Mouse (Mus musculus) heart, embryonic 16.5 days (tissue): ENCODE data around the gene Ppp1r12c. TPM values are rescaled to one million over a fixed set of nuclear protein-coding genes. Genes with fewer than 3 reads are reported as not detected.
A peak's percentile ranks its signal among the peaks of the same experiment; 100 is the strongest.

Experiments used
- ATAC-seq: fragments of 200-750 bp; cut with Nextera tagmentation; replicated peaks from 2 replicates; pipeline ENCODE4 v1.8.0; 2017; ENCODE audit warnings: moderate number of reproducible peaks; ENCODE audit not compliant: insufficient read depth, low FRiP score; ENCODE audit errors: extremely low read depth
- H3K27ac ChIP-seq: fragments of 300-500 bp; sonication (generic); 2 replicates; pipeline ENCODE4 v1.5.1; 2014; ENCODE audit warnings: mild to moderate bottlenecking, low read length, control low read depth, moderate library complexity
- H3K27me3 ChIP-seq: fragments of 300-500 bp; sonication (generic); 2 replicates; pipeline ENCODE4 v1.6.1; 2014; ENCODE audit warnings: low read length, mixed read lengths; ENCODE audit not compliant: control insufficient read depth, insufficient read depth
- H3K36me3 ChIP-seq: fragments of 300-500 bp; sonication (generic); 2 replicates; pipeline ENCODE4 v1.6.1; 2014; ENCODE audit not compliant: control insufficient read depth, insufficient read depth
- H3K4me1 ChIP-seq: fragments of 300-500 bp; sonication (generic); 2 replicates; pipeline ENCODE4 v1.6.1; 2014; ENCODE audit warnings: low read length, mixed read lengths; ENCODE audit not compliant: control insufficient read depth, insufficient read depth
- H3K4me2 ChIP-seq: fragments of 300-500 bp; sonication (generic); 2 replicates; pipeline ENCODE4 v1.6.1; 2014; ENCODE audit warnings: low read depth, mild to moderate bottlenecking, control low read depth, low read length
- H3K4me3 ChIP-seq: fragments of 300-500 bp; sonication (generic); 2 replicates; pipeline ENCODE4 v1.5.1; 2014; ENCODE audit warnings: mild to moderate bottlenecking, control low read depth, low read length
- H3K9ac ChIP-seq: fragments of 300-500 bp; sonication (generic); 2 replicates; pipeline ENCODE4 v1.6.1; 2014; ENCODE audit warnings: low read length, control low read depth
- H3K9me3 ChIP-seq: fragments of 300-500 bp; sonication (generic); replicated peaks from 2 replicates; pipeline ENCODE4 v1.6.1; 2016; ENCODE audit warnings: low read length; ENCODE audit not compliant: control insufficient read depth
- WGBS: fragments of 180-500 bp; shearing (Covaris S2); extraction: QIAGEN DNeasy Blood & Tissue Kit; methylation state at CpG from one replicate; pipeline ENCODE4 v1.1.7; 2014; 5-methylcytosine and 5-hydroxymethylcytosine counted together
- polyA plus RNA-seq: library from polyadenylated mRNA; unstranded; fragments of >200 nt; fragmentation: Nextera tagmentation; extraction: Ambion mirVana; gene quantifications from 2 replicates; pipeline ENCODE4 v1.2.1, GENCODE M21; 2015

The Ppp1r12c gene
- polyA plus RNA-seq, result 28.6 and 39.8 TPM in 2 replicates

GRCm38 (mm10) chr7:4501558-4502397 is at the start of gene Ppp1r12c:
Gene Ppp1r12c, minus strand, starts transcription at chr7:4501680.
- peak within 1 kb of the TSS; percentile 87 for H3K4me2 ChIP-seq
- H3K27ac ChIP-seq, result peak within 1 kb of the TSS; percentile 93
- no peaks in the 10 kb centered on the region for H3K9me3 ChIP-seq
- H3K27me3 ChIP-seq, result no peaks in the 10 kb centered on the region
- H3K4me3 ChIP-seq, result peak within 1 kb of the TSS; percentile 84
- 1% methylated on average over 62 of the region's 62 CpGs for WGBS
- peak within 1 kb of the TSS; percentile 83 for H3K9ac ChIP-seq
- peaks cover 41% of the 10 kb centered on the region for H3K4me1 ChIP-seq
- 0 out of 2 replicates have a peak, but pooled peaks cover 2% of the 10 kb centered on the region for H3K36me3 ChIP-seq
- ATAC-seq, result peak; percentile 88

- 8% methylated on average over 33 of the region's 33 CpGs for WGBS
- H3K4me1 ChIP-seq, result 0 out of 2 replicates have a peak, but pooled peaks cover 3% of the 10 kb centered on the region
- peak within 1 kb of the TSS; percentile 34 for H3K4me3 ChIP-seq
- no peak within 1 kb of the TSS for H3K27ac ChIP-seq
- ATAC-seq, result no peak
- peak within 1 kb of the TSS; percentile 55 for H3K4me2 ChIP-seq
- peak within 1 kb of the TSS; percentile 12; the same call in 1 of the 2 replicates for H3K9ac ChIP-seq
- H3K27me3 ChIP-seq, result peaks cover 11% of the 10 kb centered on the region
- H3K9me3 ChIP-seq, result no peaks in the 10 kb centered on the region
- no peaks in the 10 kb centered on the region for H3K36me3 ChIP-seq
Observed at GRCm38 (mm10) chr7:4547221-4547641, 45.8 kb upstream of the Ppp1r12c start, which contains the start of gene Syt5. Gene Syt5, minus strand, starts transcription at chr7:4547541.

- peak overlapping the region; percentile 55 for H3K4me2 ChIP-seq
- H3K4me1 ChIP-seq, result 0 out of 2 replicates have a peak, but pooled peaks cover 3% of the 10 kb centered on the region
- H3K36me3 ChIP-seq, result no peaks in the 10 kb centered on the region
- H3K27ac ChIP-seq, result no peak overlapping the region
- peak overlapping the region; percentile 20 for H3K4me3 ChIP-seq
- WGBS, result 3% methylated on average over 26 of the region's 26 CpGs
- no peak overlapping the region for H3K9ac ChIP-seq
- H3K27me3 ChIP-seq, result peaks cover 11% of the 10 kb centered on the region
- no peaks in the 10 kb centered on the region for H3K9me3 ChIP-seq
- ATAC-seq, result peak; percentile 60
Observed at GRCm38 (mm10) chr7:4546591-4547131, 45.2 kb upstream of the Ppp1r12c start.

- 70% methylated on average over 15 of the region's 15 CpGs for WGBS
Observed at GRCm38 (mm10) chr7:4546050-4546449, 44.6 kb upstream of the Ppp1r12c start.

GRCm38 (mm10) chr7:4542013-4542412 is 40.5 kb upstream of the Ppp1r12c start:
- Histone ChIP-seq H3K27me3 (peaks cover 6% of the 10 kb centered on the region), H3K9me3 (no peaks in the 10 kb centered on the region), H3K9ac (no peak overlapping the region), H3K4me2 (no peak overlapping the region), H3K4me3 (no peak overlapping the region), H3K36me3 (no peaks in the 10 kb centered on the region), H3K4me1 (0 out of 2 replicates have a peak, but pooled peaks cover 3% of the 10 kb centered on the region), H3K27ac (no peak overlapping the region)
- no peak for ATAC-seq
- WGBS, result 31% methylated on average over 17 of the region's 17 CpGs

More at GRCm38 (mm10) chr7:4546050-4546449, 44.6 kb upstream of the Ppp1r12c start:
- 0 out of 2 replicates have a peak, but pooled peaks cover 3% of the 10 kb centered on the region for H3K4me1 ChIP-seq
- H3K36me3 ChIP-seq, result no peaks in the 10 kb centered on the region
- H3K9me3 ChIP-seq, result no peaks in the 10 kb centered on the region
- no peak overlapping the region for H3K4me2 ChIP-seq
- peaks cover 11% of the 10 kb centered on the region for H3K27me3 ChIP-seq
- H3K27ac ChIP-seq, result no peak overlapping the region
- no peak for ATAC-seq
- no peak overlapping the region for H3K4me3 ChIP-seq
- no peak overlapping the region for H3K9ac ChIP-seq

- no peak overlapping the region for H3K9ac ChIP-seq
- no peak overlapping the region for H3K4me3 ChIP-seq
- no peaks in the 10 kb centered on the region for H3K36me3 ChIP-seq
- no peak overlapping the region for H3K4me2 ChIP-seq
- 53% methylated on average over 5 of the region's 5 CpGs for WGBS
- H3K9me3 ChIP-seq, result no peaks in the 10 kb centered on the region
- no peak for ATAC-seq
- no peaks in the 10 kb centered on the region for H3K4me1 ChIP-seq
- H3K27me3 ChIP-seq, result peaks cover 4% of the 10 kb centered on the region; the same call in 1 of the 2 replicates
- H3K27ac ChIP-seq, result no peak overlapping the region
Observed at GRCm38 (mm10) chr7:4541344-4541743, 39.9 kb upstream of the Ppp1r12c start.

- ATAC-seq, result no peak
- Histone ChIP-seq H3K9ac (no peak overlapping the region), H3K27ac (no peak overlapping the region), H3K9me3 (no peaks in the 10 kb centered on the region), H3K4me3 (no peak overlapping the region), H3K4me2 (no peak overlapping the region), H3K36me3 (no peaks in the 10 kb centered on the region), H3K27me3 (no peaks in the 10 kb centered on the region), H3K4me1 (no peaks in the 10 kb centered on the region)
- WGBS, result 56% methylated on average over 2 of the region's 2 CpGs
Observed at GRCm38 (mm10) chr7:4539019-4539418, 37.5 kb upstream of the Ppp1r12c start.

- 55% methylated on average over 4 of the region's 4 CpGs for WGBS
- no peaks in the 10 kb centered on the region for H3K27me3 ChIP-seq
- no peaks in the 10 kb centered on the region for H3K9me3 ChIP-seq
- no peak overlapping the region for H3K9ac ChIP-seq
- H3K27ac ChIP-seq, result no peak overlapping the region
- H3K4me3 ChIP-seq, result no peak overlapping the region
- no peak for ATAC-seq
- H3K4me2 ChIP-seq, result no peak overlapping the region
- no peaks in the 10 kb centered on the region for H3K36me3 ChIP-seq
- no peaks in the 10 kb centered on the region for H3K4me1 ChIP-seq
Observed at GRCm38 (mm10) chr7:4537181-4537580, 35.7 kb upstream of the Ppp1r12c start.

- ATAC-seq, result no peak
- Histone ChIP-seq H3K9ac (no peak overlapping the region), H3K36me3 (no peaks in the 10 kb centered on the region), H3K4me1 (no peaks in the 10 kb centered on the region), H3K27ac (no peak overlapping the region), H3K9me3 (no peaks in the 10 kb centered on the region), H3K27me3 (no peaks in the 10 kb centered on the region), H3K4me2 (no peak overlapping the region), H3K4me3 (no peak overlapping the region)
- WGBS, result 83% methylated on average over 4 of the region's 4 CpGs
Observed at GRCm38 (mm10) chr7:4536369-4536768, 34.9 kb upstream of the Ppp1r12c start.
